Mouse (Mus musculus): ENCODE data around the gene 4930579G24Rik. TPM values are rescaled to one million over a fixed set of nuclear protein-coding genes. Genes with fewer than 3 reads are reported as not detected.

4930579G24Rik gene
- polyA plus RNA-seq, 1 experiment from 2014 or later, result 24.6 TPM

DNA sequence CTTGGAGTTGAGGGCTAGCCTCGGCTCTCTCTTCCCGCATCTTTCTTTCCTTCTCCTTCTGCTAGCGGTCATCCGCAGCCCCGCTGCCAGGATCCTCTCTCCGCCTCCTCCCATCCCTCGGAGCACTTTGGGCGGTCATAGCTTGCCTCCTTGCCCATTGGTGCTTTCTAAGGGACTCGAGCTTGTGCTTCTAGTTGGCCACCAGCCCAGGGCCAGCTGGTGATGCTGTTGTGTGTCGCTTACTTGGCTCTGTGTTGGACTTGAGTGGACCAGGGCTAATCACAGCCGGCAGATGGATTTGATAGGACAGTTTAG, 494 bp downstream of the 4930579G24Rik start, which contains the start of gene Etfdh:
TSS of gene Etfdh (minus strand) at position 85 of the 315 bp plus-strand sequence.
- no peaks in the 10 kb centered on the region for H3K27me3 ChIP-seq (replicated peaks)
- H3K9ac ChIP-seq, result peak within 1 kb of the TSS; percentile 68
- H3K36me3 ChIP-seq, result peaks cover 17% of the 10 kb centered on the region
- peak within 1 kb of the TSS; percentile 85 for H3K27ac ChIP-seq
- H3K9me3 ChIP-seq, result no peaks in the 10 kb centered on the region
- peak; percentile 9; the same call in 1 of the 2 replicates for ATAC-seq (ENCODE audit: insufficient read depth, low FRiP score, low read depth)
- WGBS, result under 1% methylated on average over 11 of the region's 11 CpGs
- H3K4me1 ChIP-seq, result no peaks in the 10 kb centered on the region
- peak within 1 kb of the TSS; percentile 67 for H3K4me2 ChIP-seq
- H3K4me3 ChIP-seq (replicated peaks), result peak within 1 kb of the TSS; percentile 72

DNA sequence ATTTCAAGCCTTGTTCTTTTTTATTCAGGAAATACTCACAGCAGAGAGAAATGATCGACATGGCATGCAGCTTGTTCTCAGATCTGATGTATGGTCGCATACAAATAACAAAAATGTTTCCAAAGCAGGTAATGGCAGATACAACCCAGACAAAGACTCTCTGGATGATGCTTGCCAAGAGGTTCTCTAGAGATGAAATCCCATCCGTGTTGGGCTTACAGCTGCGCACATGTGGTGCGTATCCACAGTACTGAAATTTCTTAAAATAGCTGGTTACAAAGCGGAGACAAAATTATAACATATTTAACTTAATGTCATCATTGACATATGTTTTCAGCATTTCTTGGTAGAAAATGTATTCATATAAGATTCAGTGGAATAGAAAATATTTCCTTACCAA, 23.2 kb downstream of the 4930579G24Rik start:
- H3K9ac ChIP-seq, result no peak overlapping the region
- no peak overlapping the region for H3K4me3 ChIP-seq (replicated peaks)
- H3K4me2 ChIP-seq, result no peak overlapping the region
- no peaks in the 10 kb centered on the region for H3K9me3 ChIP-seq
- WGBS, result 80% methylated on average over 6 of the region's 6 CpGs
- no peak for ATAC-seq (ENCODE audit: insufficient read depth, low FRiP score, low read depth)
- no peak overlapping the region for H3K27ac ChIP-seq
- no peaks in the 10 kb centered on the region for H3K36me3 ChIP-seq
- H3K4me1 ChIP-seq, result no peaks in the 10 kb centered on the region
- no peaks in the 10 kb centered on the region for H3K27me3 ChIP-seq (replicated peaks)

DNA sequence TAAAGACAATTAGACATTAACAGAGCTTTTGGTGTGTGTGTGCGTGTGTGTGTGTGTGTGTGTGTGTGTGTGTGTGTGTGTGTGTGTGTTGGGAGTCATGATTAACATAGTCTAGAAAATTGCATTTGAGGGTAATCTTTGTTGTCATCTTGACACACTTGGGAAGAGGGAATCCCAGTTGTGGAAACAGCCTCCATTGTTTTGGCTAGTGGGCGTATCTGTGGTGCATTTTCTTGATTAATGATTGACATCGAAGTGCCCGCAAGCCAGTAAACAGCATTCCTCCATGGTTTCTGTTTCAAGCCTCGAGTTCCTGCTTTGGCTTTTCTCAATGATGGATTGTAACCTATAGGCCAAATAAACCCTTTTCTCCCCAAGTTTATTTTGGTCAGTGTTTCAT, 27.8 kb downstream of the 4930579G24Rik start:
- no peak overlapping the region for H3K27ac ChIP-seq
- no peaks in the 10 kb centered on the region for H3K4me1 ChIP-seq
- WGBS, result 30% methylated on average over 5 of the region's 5 CpGs
- no peaks in the 10 kb centered on the region for H3K9me3 ChIP-seq
- no peak overlapping the region for H3K4me3 ChIP-seq (replicated peaks)
- H3K9ac ChIP-seq, result no peak overlapping the region
- H3K36me3 ChIP-seq, result no peaks in the 10 kb centered on the region
- no peak overlapping the region for H3K4me2 ChIP-seq
- no peak for ATAC-seq (ENCODE audit: insufficient read depth, low FRiP score, low read depth)
- no peaks in the 10 kb centered on the region for H3K27me3 ChIP-seq (replicated peaks)

DNA sequence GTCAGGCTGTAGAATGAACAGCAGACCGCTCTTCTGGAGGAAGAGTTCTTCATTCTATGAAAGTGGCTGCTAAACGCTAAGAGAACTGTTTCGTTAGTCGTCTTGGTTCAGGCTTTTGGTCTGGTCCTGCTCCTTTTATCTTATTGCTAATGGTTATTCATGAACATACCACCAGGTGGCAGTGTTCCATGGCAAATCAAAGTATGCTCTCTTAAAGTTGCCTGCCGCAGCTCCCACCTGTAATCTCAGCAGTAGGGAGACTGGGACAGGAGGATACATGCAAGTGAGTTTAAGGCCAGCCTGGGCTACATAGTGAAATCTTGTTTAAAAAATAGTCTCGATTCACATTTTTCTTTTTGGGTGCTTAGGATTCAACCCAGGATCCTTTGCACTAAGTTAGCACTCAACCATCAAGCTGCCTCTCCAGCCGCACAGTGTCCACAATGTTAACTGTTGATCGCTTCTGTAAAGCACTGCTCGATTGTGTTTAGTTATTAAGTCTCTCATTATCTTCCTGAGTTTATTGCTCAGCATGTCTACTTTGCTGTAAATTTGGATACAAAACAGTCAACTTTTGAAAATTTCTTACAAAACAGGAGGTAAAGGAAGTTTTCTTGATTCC, 36.0 kb downstream of the 4930579G24Rik start:
- Histone ChIP-seq H3K4me3 (replicated peaks) (no peak overlapping the region), H3K4me2 (no peak overlapping the region), H3K9ac (no peak overlapping the region), H3K4me1 (no peaks in the 10 kb centered on the region), H3K27me3 (replicated peaks) (no peaks in the 10 kb centered on the region), H3K9me3 (no peaks in the 10 kb centered on the region), H3K27ac (no peak overlapping the region), H3K36me3 (no peaks in the 10 kb centered on the region)
- 34% methylated on average over 9 of the region's 9 CpGs for WGBS
- ATAC-seq (ENCODE audit: insufficient read depth, low FRiP score, low read depth), result peak; percentile 47; the same call in 1 of the 2 replicates

DNA sequence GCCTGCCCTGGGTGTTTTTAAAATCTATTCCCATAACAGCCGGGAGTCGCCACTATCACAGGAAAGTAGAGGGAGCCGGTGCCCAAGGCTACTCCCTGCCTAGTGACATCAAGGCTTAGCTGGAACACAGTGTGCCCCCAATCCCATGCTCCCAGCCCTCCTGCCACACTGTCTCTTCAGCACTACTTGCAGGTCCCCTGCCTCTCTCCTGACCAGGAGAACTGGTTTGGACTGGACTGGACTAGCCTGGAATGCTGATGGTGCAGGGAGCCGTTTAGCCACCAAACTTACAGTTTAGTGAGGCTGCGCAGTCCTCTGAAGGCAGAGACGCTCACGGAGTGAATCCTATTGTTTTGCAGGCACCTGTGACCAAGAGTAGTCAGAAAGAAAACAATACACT, 41.7 kb downstream of the 4930579G24Rik start:
- 80% methylated on average over 7 of the region's 7 CpGs for WGBS
- Histone ChIP-seq H3K4me3 (replicated peaks) (no peak overlapping the region), H3K27me3 (replicated peaks) (no peaks in the 10 kb centered on the region), H3K27ac (no peak overlapping the region), H3K9ac (no peak overlapping the region), H3K4me2 (no peak overlapping the region), H3K4me1 (no peaks in the 10 kb centered on the region), H3K36me3 (no peaks in the 10 kb centered on the region), H3K9me3 (no peaks in the 10 kb centered on the region)
- ATAC-seq (ENCODE audit: insufficient read depth, low FRiP score, low read depth), result no peak

DNA sequence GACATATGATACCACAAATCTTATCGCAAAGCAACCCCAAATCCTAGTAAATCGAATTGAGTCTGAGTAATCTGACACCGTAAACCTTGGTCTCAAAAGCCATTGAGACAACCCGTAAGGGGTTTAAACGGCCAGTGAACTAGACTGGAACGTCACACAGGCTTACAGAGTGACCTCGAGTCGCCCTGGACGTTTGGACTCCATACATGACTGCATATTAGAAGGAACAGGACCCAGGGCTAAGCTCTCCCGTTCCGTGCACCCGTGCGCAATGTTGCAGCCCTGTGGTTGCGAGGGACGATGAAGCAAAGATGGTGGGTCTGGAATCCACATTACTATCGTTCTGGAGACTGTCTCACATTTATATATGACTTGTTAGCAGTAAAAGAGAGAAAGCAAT, 43.3 kb downstream of the 4930579G24Rik start:
- H3K27ac ChIP-seq, result no peak overlapping the region
- H3K4me2 ChIP-seq, result no peak overlapping the region
- H3K9me3 ChIP-seq, result no peaks in the 10 kb centered on the region
- no peak overlapping the region for H3K9ac ChIP-seq
- no peak overlapping the region for H3K4me3 ChIP-seq (replicated peaks)
- no peak for ATAC-seq (ENCODE audit: insufficient read depth, low FRiP score, low read depth)
- WGBS, result 77% methylated on average over 16 of the region's 16 CpGs
- no peaks in the 10 kb centered on the region for H3K36me3 ChIP-seq
- H3K27me3 ChIP-seq (replicated peaks), result no peaks in the 10 kb centered on the region
- no peaks in the 10 kb centered on the region for H3K4me1 ChIP-seq

DNA sequence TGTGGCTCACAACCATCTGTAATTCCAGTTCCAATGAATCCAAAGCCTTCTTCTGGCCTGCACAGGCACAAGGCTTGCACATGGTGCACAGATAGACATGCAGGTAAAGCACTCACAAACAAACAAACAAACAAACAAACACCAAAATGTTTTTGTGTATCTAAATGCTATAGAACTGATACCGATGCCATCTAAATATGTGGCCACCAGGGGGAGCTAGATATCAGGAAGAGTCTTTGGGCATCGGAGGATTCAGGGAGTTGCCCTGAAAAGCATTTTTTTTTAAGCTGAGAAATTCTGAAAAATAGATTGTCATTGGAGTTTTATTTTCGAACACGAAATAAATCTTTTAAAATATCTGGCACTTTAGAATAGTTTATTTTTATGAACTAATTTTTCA, 44.2 kb downstream of the 4930579G24Rik start:
- WGBS, result 14% methylated on average over 4 of the region's 4 CpGs
- H3K4me2 ChIP-seq, result no peak overlapping the region

DNA sequence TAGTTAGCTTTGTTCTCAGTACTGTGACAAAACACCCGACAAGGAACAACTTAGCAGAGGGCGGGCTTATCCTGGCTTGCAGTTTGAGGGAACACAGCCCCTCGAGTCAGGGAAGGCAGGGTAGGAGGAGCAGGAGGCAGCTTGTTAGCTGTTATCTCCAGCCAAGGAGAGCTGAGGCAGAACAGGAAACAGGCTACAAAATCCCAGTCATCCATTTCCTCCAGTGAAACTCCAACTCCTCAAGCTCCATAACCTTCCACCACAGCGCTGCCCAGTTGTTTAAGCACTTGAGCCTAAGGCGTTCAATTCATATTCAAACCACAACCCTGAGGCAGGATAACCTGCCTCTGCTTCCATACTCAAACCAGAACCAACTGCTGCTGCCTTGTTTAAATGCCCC, 45.8 kb downstream of the 4930579G24Rik start:
- Histone ChIP-seq H3K36me3 (no peaks in the 10 kb centered on the region), H3K9me3 (no peaks in the 10 kb centered on the region), H3K9ac (no peak overlapping the region), H3K27ac (no peak overlapping the region), H3K4me2 (no peak overlapping the region), H3K4me1 (no peaks in the 10 kb centered on the region), H3K27me3 (replicated peaks) (no peaks in the 10 kb centered on the region), H3K4me3 (replicated peaks) (no peak overlapping the region)
- no peak for ATAC-seq (ENCODE audit: insufficient read depth, low FRiP score, low read depth)
- 81% methylated on average over 5 of the region's 5 CpGs for WGBS

More for the DNA sequence above, 44.2 kb downstream of the 4930579G24Rik start:
- Histone ChIP-seq H3K27ac (no peak overlapping the region), H3K4me1 (no peaks in the 10 kb centered on the region), H3K9me3 (no peaks in the 10 kb centered on the region), H3K4me3 (replicated peaks) (no peak overlapping the region), H3K27me3 (replicated peaks) (no peaks in the 10 kb centered on the region), H3K36me3 (no peaks in the 10 kb centered on the region), H3K9ac (no peak overlapping the region)
- ATAC-seq (ENCODE audit: insufficient read depth, low FRiP score, low read depth), result no peak

DNA sequence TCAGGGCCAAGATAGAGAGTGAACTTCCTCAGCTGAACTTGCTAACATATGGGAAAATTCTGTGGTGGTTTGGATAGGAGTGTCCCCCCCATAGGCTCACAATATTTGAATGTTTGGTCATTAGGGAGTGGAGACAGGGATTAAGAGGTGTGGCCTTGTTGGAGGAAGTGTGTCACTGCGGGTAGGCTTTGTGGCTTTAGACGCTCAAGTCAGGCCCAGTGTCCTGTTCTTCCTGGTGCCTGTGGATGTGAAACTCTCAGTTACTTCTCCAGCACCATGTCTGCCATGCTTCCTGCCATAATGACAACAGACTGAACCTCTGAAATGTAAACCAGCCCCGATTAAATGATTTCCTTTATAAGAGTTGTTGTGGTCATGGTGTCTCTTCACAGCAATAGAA, 47.5 kb downstream of the 4930579G24Rik start:
- Histone ChIP-seq H3K27me3 (replicated peaks) (no peaks in the 10 kb centered on the region), H3K4me1 (no peaks in the 10 kb centered on the region), H3K4me3 (replicated peaks) (no peak overlapping the region), H3K9ac (no peak overlapping the region), H3K27ac (no peak overlapping the region), H3K36me3 (no peaks in the 10 kb centered on the region), H3K9me3 (no peaks in the 10 kb centered on the region), H3K4me2 (no peak overlapping the region)
- WGBS, result 85% methylated on average over 3 of the region's 3 CpGs
- no peak for ATAC-seq (ENCODE audit: insufficient read depth, low FRiP score, low read depth)

Other genes starting within 250 kb of the 4930579G24Rik start
- 5.4 and 5.8 TPM in 2 replicates for gene Fnip2, start 61.3 kb upstream of the 4930579G24Rik start, polyA plus RNA-seq (2015; fragmentation: Nextera tagmentation; extraction: Ambion mirVana)
- 144 and 163 TPM in 2 replicates for gene Ppid, start 37.7 kb upstream of the 4930579G24Rik start, polyA plus RNA-seq (2015; fragmentation: Nextera tagmentation; extraction: Ambion mirVana)
- gene Etfdh, start 421 bp downstream of the 4930579G24Rik start, polyA plus RNA-seq (2015; fragmentation: Nextera tagmentation; extraction: Ambion mirVana), result 57.6 and 64.6 TPM in 2 replicates
- gene Rxfp1, start 108.8 kb downstream of the 4930579G24Rik start, polyA plus RNA-seq (2015; fragmentation: Nextera tagmentation; extraction: Ambion mirVana), result not detected in 2 replicates
- gene Tmem144, start 223.7 kb downstream of the 4930579G24Rik start, polyA plus RNA-seq (2015; fragmentation: Nextera tagmentation; extraction: Ambion mirVana), result 3.6 and 4.4 TPM in 2 replicates